Mouse (Mus musculus) thymus, postnatal 14 days (tissue): ENCODE results near the gene Krtap3-1.
A peak's percentile ranks its signal among the peaks of the same experiment; 100 is the strongest.
"Not testable (repeated sequence)": the region's sequence is repeated elsewhere in the genome, so short reads cannot be mapped to it uniquely, and the experiment has no call there.

ENCODE experiments used
- DNase-seq: peaks from one replicate; pipeline ENCODE4 v3.0.0; 2021

The Krtap3-1 gene

DNA sequence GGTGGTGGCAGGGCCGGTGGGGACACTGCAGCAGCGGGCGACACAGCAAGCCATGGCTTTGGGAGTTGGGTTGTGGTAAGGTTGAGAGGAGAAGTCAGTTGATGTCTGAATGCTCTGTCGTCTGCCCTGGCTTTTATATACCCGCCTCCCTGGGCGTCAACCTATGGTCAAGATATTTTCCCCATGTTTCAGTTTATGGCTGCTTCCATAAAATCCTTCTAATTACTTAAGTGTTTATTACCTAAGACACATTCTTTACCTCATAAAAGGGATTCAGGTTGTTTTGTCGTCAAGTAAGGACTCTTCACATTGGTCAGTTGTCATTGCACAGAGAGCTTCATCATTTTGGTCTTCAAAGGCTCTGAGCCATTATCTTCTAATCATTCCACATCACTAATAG, at the start of gene Krtap3-1:
Krtap3-1 (minus strand) TSS at position 101 of the 400 bp plus-strand sequence.
- no peak for DNase-seq

DNA sequence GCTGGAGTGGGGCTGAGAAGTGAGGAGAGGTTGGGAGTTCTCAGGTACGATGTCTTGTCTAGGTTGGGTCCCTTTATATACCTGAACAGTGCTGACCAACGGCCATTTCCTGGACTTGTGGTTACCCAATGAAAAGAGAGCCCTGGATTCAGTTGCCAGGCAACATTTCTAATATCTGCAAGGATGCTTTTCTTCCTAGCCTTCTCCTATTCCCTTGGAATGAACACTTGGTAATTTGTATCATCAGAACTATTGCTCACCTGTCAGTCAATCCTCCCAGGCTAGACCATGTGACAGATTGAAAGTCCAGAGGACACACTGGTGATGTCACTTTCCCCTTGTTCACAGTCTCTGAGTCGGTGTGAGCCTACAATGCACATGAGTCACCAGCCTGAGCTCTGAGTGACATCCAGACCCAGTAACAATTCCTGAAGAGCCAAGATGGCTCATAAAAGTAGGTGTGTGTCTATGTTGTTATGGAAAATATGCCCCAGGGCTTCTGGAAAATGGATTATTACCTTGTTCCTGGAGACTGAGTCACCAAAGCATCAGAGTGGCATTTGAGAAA, 48.5 kb upstream of the Krtap3-1 start, which contains the start of gene Krtap2-4:
Krtap2-4 (minus strand) TSS at position 51 of the 568 bp plus-strand sequence.
- DNase-seq, result no peak

DNA sequence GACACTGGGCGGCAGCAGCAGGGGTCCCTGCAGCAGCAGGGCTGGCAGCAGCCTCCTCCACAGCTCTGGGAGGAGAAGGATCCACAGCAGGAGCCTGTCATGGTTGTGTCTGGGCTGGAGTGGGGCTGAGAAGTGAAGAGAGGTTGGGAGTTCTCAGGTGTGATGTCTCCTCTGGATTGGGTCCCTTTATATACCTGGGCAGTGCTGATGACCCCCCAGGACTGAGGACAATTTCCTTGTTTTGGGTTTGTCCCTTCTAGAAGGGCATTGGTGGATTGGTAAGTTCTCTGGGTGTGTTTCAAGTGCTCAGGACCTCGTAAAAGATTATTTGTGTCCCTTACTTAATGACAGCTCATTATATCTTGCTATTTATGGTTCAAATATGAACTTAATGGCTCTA, 43.7 kb upstream of the Krtap3-1 start, which contains the start of gene Gm11937:
Gm11937 (minus strand) TSS at position 101 of the 400 bp plus-strand sequence.
- not testable (repeated sequence) for DNase-seq

DNA sequence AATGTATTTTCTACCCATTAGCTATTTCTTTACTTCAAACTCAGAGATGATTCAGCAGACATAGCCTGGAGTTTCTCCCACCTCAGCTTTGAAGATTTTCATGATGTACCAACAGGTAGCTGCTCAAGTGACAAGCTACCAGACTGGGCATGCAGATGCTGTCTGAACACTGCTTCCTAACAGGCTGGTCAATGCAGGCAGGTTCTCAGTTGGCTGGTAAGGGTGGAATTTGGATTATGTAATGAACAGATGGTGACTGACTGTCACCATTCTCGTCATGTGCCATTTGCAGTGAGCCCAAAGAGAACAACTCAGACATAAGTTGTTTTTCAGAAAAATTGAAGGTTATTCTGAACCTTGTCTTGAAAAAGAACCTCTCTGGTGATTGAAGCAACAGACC, 42.7 kb upstream of the Krtap3-1 start:
- no peak for DNase-seq

DNA sequence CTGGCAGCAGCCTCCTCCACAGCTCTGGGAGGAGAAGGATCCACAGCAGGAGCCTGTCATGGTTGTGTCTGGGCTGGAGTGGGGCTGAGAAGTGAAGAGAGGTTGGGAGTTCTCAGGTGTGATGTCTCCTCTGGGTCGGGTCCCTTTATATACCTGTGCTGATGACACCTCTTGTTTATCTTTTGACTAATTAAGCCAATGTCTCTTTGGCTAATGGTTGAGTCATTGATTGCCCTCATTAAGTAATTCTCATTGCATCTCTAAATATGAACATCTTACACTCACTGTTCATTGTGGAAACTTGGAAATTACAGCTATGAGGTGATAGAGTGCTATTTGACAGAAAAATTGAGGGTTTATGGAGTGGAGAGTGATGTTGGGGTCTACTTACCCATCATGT, 36.8 kb upstream of the Krtap3-1 start, which contains the start of gene Gm11938:
Gm11938 (minus strand) TSS at position 101 of the 400 bp plus-strand sequence.
- not testable (repeated sequence) for DNase-seq

DNA sequence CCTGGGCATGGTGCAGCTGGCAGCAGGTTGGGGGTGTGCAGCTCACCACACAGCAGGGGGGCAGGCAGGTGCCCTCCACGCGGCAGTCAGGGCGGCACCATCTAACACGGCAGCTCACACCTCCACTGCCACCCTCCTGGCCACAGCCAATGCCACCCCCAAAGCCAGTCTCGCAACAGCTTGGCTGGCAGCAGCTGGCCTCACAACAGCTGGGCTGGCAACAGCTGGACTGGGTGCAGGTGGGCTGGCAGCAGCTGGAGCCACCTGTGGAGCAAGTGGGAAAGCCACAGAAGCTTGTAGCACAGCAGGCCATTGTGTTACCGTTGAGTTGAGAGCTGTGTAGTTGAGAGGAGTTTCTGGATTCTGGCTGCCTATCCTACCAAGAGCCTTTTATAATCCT, 31.3 kb upstream of the Krtap3-1 start, which contains the start of gene Krtap9-3:
Krtap9-3 (minus strand) TSS at position 364 of the 400 bp plus-strand sequence.
- not testable (repeated sequence) for DNase-seq

DNA sequence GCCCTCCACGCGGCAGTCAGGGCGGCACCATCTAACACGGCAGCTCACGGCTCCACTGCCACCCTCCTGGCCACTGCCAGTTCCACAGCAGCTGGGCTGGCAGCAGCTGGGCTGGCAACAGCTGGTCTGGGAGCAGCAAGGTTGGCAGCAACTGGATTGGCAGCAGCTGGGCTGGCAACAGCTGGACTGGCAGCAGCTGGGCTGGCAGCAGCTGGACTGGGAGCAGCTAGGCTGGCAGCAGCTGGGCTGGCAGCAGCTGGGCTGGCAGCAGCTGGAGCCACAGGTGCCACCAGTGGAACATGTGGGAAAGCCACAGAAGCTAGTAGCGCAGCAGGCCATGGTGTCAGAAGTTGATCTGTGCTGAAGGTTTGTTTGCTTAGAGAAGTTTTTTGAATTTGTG, 24.6 kb upstream of the Krtap3-1 start, which contains the start of gene Krtap1-3:
Krtap1-3 (minus strand) TSS at position 359 of the 400 bp plus-strand sequence.
- no peak for DNase-seq

DNA sequence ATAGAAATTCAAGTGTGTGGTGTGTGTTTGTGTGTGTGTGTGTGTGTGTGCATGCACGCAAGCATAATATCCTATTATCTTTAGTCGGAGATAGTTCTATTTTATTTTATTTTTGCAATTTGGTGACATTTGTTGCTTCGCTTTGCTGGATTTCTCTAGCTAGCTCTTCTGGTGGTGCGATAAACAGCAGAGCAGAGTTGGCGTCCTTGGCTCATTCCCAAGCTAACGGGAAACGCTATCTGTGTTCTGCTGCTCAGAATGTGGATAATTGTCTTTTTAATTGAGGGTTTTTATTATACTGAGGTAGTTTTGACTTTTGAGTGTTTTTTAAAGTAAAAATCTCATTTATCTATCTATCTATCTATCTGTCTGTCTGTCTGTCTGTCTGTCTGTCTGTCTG, 18.7 kb upstream of the Krtap3-1 start:
- no peak for DNase-seq

DNA sequence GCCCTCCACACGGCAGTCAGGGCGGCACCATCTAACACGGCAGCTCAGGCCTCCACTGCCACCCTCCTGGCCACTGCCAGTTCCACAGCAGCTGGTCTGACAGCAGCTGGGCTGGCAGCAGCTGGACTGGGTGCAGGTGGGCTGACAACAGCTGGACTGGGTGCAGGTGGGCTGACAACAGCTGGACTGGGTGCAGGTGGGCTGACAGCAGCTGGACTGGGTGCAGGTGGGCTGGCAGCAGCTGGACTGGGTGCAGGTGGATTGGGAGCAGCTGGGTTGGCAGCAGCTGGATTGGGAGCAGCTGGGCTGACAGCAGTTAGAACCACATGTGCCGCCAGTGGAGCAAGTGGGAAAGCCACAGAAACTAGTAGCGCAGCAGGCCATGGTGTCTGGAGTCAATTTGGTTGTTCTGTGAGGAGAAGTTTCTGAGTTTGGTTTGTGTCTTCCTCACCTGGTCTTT, 16.8 kb upstream of the Krtap3-1 start, which contains the start of gene Krtap1-4:
Krtap1-4 (minus strand) TSS at position 410 of the 460 bp plus-strand sequence.
- no peak for DNase-seq

DNA sequence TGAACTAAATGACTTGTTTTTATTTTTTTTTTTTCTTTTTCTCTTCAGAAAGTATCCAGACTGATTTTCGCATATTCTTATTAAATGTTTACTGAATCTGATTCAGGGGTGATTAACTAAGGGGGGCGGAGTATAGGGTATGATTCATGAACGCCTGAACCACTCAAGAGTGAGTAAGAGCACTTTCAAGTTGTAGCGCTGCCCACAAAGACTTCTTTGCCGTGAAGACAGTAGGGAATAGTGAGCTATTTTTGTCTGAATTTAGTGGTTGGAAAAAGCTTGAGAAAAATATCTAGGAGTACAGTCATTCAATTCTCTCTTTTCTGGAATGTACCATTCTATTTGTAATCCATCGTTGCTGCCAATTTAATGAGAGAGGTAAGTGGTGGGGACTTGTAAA, 15.1 kb upstream of the Krtap3-1 start:
- no peak for DNase-seq

DNA sequence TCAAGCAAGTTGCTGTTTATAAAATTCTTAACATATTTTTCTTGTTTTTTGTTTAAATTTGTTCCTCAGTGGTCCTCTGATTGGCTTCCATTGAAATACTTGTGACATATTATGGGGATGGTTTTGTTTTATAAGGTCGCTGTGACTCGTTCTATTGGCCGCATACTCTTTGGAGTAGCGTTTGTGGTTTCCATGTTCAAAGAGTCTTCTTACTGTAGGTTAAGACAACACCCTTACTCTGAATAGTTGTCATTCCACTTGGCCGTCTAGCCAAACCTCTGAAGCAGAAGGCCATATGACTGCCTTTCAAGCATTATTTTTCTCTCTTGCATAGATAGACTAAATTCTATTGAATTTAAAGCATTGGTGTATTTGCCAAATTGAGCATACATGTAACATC, 14.6 kb upstream of the Krtap3-1 start:
- DNase-seq, result no peak

DNA sequence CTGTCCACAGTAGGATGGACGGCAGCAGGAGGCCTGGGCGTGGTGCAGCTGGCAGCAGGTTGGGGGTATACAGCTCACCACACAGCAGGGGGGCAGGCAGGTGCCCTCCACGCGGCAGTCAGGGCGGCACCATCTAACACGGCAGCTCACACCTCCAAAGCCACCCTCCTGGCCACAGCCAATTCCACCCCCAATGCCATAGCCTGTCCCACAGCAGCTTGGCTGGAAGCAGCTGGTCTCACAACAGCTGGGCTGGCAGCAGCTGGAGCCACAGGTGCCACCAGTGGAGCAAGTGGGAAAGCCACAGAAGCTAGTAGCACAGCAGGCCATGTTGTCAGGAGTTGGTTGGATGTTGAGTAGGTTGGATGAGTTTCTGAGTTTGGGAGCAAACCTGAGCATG, 14.2 kb upstream of the Krtap3-1 start, which contains the start of gene Krtap1-5:
Krtap1-5 (minus strand) TSS at position 381 of the 400 bp plus-strand sequence.
- no peak for DNase-seq

DNA sequence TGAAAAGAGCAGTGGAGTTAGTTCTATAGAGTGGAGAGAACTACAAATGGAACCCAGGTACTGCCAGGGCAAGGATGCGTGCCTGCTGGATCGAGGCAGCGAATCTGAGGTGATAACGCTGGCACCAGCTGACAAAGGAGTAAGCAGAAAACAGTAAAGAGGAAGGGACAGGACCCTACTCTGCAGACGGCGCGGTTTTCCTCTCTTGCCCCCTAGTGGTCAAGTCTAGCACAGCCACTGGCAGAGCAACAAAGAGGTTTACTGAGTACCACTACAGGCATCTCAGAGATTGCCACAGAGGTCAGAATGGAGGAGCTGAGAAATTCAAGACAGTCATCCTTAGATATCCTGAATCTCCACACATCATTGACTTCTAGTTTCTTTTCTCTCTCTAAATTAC, 7.7 kb upstream of the Krtap3-1 start:
- peak; percentile 58 for DNase-seq

DNA sequence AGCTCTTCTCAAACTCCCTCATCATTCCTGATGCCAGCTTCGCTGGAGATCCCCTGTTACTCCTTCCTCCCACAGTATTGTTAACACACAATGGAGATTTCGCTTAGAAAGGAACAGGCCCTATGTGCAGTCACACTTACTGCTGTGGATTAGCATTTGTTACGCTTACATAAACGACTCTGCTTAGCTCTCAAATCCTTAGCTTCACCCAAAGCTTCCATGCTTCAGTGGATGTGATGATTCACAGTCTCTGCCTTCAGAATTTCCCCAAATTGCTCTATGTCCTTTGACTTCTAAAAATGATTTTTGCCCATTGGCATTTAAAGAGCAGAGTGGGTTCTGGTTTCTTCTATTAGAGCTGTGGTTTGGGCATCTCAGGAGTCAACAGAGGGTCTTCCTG, 6.7 kb upstream of the Krtap3-1 start:
- no peak for DNase-seq

DNA sequence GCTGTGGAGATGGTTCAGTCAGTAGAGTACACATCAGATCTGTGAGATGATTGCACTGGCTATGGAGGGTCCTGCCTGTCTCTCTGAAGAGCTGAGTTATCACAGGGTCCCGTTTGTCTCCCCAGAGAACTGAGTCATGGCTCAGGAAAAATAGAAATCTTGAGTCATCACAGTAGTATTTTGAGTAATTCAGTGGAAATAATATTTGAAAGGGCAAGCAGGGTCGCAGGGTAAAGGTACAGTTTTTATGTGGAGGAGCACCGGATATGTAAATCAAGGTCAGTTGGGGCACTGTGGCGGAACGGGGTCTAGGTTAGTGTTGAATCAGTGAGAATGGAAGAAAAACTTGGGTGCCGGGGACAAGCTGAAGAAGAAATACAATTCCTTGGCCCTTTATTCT, 3.9 kb downstream of the Krtap3-1 start:
- DNase-seq, result no peak

DNA sequence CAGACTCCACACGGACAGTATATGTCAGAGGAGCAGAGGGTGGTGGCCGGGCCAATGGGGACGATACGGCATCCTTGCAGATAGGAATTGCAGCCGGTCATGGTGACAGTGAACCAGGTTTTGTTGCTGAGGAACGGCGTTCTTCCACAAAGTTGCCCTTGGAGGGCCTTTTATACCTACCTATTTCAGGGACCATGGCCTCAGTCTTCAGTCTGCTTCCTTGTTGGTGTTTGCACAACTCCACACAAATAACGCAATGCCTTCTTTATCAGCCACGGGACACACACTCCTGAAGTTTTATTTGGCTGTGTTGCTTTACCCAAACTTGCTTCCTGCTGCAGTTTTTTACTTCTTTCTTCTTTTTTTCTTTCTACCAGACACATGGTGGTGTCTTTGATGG, 7.1 kb downstream of the Krtap3-1 start, which contains the start of gene Gm11939:
Gm11939 (minus strand) TSS at position 101 of the 400 bp plus-strand sequence.
- DNase-seq, result no peak

DNA sequence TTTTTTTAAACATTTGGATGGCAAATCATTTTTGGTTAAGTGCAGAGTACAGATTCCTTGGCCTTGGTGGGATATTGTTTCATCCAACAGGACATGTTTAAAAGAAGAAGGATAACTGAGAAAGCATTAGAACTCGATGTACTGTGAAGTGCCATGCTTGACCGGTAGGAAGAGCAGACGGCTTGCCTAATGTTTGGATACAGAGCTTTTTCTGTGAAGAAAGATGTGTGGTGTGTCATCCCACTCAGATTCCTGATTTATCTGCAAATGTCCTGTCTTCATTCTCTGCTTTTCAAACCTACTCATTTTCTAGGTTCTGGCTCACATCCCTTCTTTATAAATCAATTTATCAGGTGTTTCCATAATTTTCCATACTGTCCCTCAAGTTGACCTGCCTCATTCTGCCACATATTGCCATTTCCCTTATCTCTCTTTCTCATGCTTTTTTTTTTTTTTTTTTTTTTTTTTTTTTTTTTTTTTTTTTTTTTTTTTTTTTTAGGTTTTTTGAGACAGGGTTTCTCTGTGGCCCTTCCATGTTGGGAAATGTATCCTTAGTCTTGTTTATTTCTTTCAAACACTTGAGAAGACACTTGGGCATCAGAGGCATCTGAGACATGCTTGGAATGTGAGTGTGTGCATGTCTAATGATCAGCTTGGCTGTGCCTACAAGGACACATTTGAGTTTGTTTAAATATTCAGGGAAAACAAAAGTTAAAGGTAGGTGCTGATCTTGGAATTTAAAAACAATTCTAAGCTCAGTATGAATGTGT, 8.3 kb downstream of the Krtap3-1 start:
- DNase-seq, result no peak

DNA sequence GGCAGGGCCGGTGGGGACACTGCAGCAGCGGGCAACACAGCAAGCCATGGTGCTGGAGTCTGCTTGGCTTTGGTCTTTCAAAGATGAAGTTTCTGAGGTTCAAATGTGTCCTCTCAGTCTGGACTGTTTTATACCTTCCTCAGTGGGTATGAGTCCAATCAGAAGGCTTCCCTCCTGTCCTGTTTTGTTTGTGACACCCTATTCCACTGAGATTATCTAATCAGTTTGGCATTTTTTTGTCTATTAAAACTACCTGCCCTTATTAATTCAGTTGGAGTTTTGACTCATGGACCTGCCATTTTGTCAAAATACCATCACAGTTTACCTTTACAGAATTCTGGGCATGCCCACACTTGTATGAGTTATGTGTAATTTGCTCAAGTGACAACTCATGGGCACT, 9.7 kb downstream of the Krtap3-1 start, which contains the start of gene Krtap3-2:
Krtap3-2 (minus strand) TSS at position 101 of the 400 bp plus-strand sequence.
- DNase-seq, result no peak

DNA sequence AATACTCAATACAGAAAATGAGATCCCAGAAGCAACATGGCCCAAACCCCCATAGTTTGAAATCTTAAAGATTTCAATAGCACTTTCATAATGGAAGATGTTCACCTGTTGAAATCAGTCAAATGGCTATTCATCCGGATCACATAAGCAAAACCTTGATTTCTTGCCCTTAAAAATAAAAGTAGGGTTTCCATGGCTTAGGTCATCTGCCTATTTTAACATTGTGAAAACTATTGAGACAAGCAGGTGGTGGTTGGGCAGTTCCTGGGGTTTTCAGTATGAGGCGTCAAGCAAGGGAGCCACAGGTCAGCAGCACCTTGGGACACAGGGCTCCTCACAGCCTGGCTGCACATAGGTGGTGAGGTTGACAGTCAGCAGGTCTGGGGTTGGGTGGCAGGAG, 10.2 kb downstream of the Krtap3-1 start:
- no peak for DNase-seq

DNA sequence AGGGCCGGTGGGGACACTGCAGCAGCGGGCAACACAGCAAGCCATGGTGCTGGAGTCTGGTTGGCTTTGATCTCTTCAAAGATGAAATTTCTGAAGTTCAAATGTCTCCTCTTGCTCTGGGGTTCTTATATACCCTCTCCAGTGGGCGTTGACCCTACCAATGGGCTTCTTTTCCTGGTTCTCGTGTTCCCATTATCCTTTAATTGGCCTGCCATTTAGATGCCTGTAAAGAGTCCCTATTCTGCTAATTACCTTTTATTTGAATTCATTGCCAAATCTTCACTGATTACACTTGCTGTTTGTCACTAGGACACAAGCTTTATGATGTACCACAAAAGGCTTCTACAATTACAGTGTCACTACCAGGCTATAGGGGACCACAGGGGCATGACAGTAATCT, 15.7 kb downstream of the Krtap3-1 start, which contains the start of gene Krtap3-3:
Krtap3-3 (minus strand) TSS at position 101 of the 400 bp plus-strand sequence.
- no peak for DNase-seq

DNA sequence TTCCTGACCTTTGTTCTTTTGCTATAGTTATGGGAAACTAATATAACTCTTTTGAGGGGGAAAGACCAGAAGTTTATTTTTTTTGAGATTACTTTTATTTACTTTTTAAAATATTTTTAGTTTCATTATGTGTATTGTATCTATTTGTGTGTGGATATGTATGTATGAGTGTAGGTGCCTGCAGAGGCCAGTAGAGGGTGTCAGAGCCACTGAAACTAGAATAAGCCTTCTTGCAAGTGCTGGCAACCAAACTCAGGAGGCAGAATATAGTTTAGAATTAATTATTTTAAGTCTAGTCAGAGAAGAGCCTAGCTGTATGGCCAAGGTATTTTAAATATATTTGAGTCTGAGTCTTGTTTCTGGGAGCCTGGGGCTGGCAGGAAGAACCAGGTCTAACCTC, 18.5 kb downstream of the Krtap3-1 start:
- no peak for DNase-seq

DNA sequence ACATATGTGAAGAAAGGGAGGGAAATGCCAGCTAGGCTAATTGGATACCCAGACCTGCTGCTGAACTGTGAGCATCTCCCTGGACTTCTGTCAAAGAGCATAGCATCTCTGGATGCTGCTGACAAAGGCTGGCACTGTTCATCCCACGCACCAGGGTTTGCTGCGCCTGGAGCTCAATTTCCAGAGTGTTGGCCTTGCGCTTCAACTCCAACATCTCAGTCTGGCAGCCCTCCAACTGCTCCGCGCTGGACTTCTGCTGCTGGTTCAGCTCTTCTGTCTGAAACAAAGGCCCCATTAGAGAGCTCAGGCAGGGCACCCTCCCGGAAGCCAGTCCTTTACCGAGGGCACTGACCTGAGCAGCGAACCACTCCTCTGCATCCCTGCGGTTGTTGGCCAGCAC, 26.7 kb downstream of the Krtap3-1 start:
- DNase-seq, result no peak

DNA sequence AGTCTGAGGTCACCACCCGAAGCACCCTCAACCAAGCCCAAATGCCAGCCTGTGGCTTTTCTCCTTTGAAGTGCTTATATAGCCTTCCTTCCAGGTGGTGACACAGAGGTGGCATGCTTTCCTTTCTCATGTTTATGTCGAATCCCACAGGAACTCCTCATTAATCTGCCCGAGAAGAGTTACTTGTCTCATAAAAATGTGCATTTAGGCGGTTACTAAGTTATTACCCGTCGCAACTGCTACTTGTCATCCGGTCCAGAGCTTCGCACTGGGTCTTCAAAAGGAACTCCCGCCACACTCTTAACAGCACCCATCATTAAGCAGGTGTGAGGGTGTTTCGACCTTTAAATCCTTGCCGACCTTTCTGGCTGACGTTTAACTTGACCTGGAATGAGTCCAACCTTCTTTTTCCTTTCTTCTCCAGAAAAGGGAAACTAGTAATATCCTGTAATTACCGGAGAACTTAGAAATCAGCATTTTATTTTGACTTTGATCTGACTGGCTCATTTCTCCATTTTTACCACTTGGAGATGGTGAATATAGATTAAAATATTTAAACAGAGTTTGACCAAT, 45.1 kb downstream of the Krtap3-1 start, which contains the start of gene Krt39:
Krt39 (minus strand) TSS at position 51 of the 573 bp plus-strand sequence.
- DNase-seq, result no peak
